In the genomic region with DNA sequence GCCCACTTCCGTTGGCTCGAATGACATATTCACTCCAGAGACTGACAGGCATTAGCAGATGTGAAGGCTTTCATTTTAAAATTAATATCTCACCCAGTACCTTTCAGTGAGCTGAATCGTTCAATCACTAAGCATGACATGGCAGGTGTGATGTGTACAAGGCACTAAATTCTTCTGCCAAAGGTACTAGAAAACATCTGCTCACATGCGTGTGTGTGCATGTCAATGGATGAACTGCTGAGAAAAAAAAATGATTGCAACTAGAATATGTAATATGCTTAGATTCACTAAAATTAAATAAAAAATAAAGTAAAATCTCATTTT, we compare ENCODE assay signal across 28 mouse cellular contexts.
"Had no signal": no experiment of that assay in that cellular context is flagged by ENCODE, and none has a peak within 500 bp of the region (broad histone marks: within the 10 kb centered on the region; RNA-seq: fewer than 3 reads in every experiment).

No protein-coding gene starts in this region.

- H3K27ac ChIP-seq: gastrocnemius, adult 2 months; heart, embryonic 10.5 days; hindbrain, embryonic 10.5 days; hindbrain, embryonic 12.5 days; hindbrain, embryonic 14.5 days; intestine, embryonic 15.5 days; layer of hippocampus, adult 2 months; left cerebral cortex, adult 2 months; limb, embryonic 10.5 days; limb, embryonic 12.5 days; liver, embryonic 13.5 days; liver, embryonic 15.5 days had no signal

- H3K4me3 ChIP-seq: gastrocnemius, adult 2 months; heart, embryonic 10.5 days; heart, embryonic 12.5 days; hindbrain, embryonic 10.5 days; hindbrain, embryonic 12.5 days; intestine, embryonic 15.5 days; layer of hippocampus, adult 2 months; left cerebral cortex, adult 2 months; limb, embryonic 10.5 days; limb, embryonic 12.5 days; liver, embryonic 13.5 days; liver, embryonic 15.5 days had no signal

- DNase-seq: gastrocnemius, adult 2 months; gastrocnemius, postnatal 10 days; gastrocnemius, postnatal 25 days; heart, adult 18-20 months; heart, postnatal 10 days; heart, postnatal 4 days; kidney, adult 18-20 months; kidney, adult 8-10 months; kidney, postnatal 10 days; kidney, postnatal 25 days; kidney, postnatal 4 days; liver; liver, embryonic 13.5 days had no signal

- H3K4me1 ChIP-seq: heart, embryonic 10.5 days; heart, embryonic 12.5 days; hindbrain, embryonic 10.5 days; hindbrain, embryonic 12.5 days; intestine, embryonic 15.5 days; limb, embryonic 10.5 days; limb, embryonic 12.5 days; liver, embryonic 13.5 days; liver, embryonic 15.5 days had no signal

- H3K27me3 ChIP-seq: heart, embryonic 12.5 days; hindbrain, embryonic 12.5 days; intestine, embryonic 15.5 days; limb, embryonic 12.5 days; liver, embryonic 13.5 days; liver, embryonic 15.5 days had no signal

- H3K9ac ChIP-seq: heart, embryonic 12.5 days; hindbrain, embryonic 12.5 days; hindbrain, embryonic 14.5 days; intestine, embryonic 15.5 days; limb, embryonic 12.5 days; liver, embryonic 13.5 days; liver, embryonic 15.5 days had no signal

- H3K9me3 ChIP-seq: heart, embryonic 10.5 days; heart, embryonic 12.5 days; hindbrain, embryonic 10.5 days; hindbrain, embryonic 12.5 days; intestine, embryonic 15.5 days; limb, embryonic 10.5 days; limb, embryonic 12.5 days; liver, embryonic 13.5 days; liver, embryonic 15.5 days had no signal

- ATAC-seq: hindbrain, embryonic 16.5 days; inflammation-experienced regulatory T-cells, adult 6 months; intestine, embryonic 15.5 days; intestine, postnatal 0 days had no signal

- H3K4me2 ChIP-seq: heart, embryonic 12.5 days; hindbrain, embryonic 12.5 days; hindbrain, embryonic 14.5 days; intestine, embryonic 15.5 days; limb, embryonic 12.5 days; liver, embryonic 11.5 days; liver, embryonic 13.5 days; liver, embryonic 15.5 days had no signal

- H3K36me3 ChIP-seq: heart, embryonic 10.5 days; heart, embryonic 12.5 days; hindbrain, embryonic 10.5 days; hindbrain, embryonic 12.5 days; intestine, embryonic 15.5 days; limb, embryonic 10.5 days; limb, embryonic 12.5 days; liver, embryonic 13.5 days; liver, embryonic 15.5 days had no signal
